Mouse (Mus musculus) testis, adult 2 months (tissue): ENCODE measurements around the gene 4931422A03Rik.

Experiments
- CTCF ChIP-seq: fragments of 200-500 bp; IDR thresholded peaks from 2 replicates; pipeline ENCODE4 v1.5.1; 2012; ENCODE audit warnings: low read depth, mild to moderate bottlenecking, inconsistent platforms, low read length, moderate library complexity; ENCODE audit not compliant: control insufficient read depth, insufficient read depth, insufficient replicate concordance
- POLR2A ChIP-seq: fragments of 200-500 bp; IDR thresholded peaks from 2 replicates; pipeline ENCODE4 v1.6.1; 2012; ENCODE audit warnings: low read depth, mild to moderate bottlenecking, inconsistent platforms, low read length, moderate library complexity; ENCODE audit not compliant: control insufficient read depth

DNA sequence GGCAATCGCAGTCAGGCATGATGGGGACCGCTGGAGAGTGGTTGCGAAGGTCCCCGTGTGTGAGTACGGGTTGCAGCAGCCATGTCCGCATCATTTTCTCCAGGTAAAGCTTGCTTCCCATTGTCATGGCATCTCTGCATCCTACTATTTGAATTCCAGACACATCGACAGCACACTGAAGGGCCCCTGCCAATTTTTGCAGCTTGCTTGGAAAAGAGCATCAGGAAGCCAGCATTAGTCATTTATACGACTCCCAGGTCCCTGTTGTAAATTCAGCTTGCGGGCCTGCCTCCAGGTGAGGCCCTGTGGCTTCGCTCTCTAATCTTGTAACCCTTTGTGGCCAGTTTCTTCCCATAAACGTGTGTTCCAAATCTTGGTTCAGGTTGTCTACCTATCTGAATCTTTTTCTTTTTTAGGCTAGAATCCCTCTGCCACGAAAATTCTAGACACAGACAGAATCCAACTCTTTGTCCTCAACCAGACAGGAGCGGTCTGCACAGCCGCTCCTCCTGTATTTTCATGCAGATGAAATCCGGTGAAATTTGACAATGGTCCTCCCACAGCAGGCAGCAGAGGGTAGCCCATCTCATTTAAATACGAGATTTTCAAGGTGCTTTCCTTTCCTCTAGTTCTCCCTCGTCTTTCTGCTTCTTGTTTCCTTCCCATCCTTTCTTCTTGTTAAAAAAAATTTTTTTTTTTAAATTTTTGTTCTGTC lies 35.4 kb downstream of the 4931422A03Rik start:
- TF ChIP-seq CTCF (no peak), POLR2A (no peak)
